Comparison of ENCODE assay signal across 8 mouse cellular contexts in the genomic region with DNA sequence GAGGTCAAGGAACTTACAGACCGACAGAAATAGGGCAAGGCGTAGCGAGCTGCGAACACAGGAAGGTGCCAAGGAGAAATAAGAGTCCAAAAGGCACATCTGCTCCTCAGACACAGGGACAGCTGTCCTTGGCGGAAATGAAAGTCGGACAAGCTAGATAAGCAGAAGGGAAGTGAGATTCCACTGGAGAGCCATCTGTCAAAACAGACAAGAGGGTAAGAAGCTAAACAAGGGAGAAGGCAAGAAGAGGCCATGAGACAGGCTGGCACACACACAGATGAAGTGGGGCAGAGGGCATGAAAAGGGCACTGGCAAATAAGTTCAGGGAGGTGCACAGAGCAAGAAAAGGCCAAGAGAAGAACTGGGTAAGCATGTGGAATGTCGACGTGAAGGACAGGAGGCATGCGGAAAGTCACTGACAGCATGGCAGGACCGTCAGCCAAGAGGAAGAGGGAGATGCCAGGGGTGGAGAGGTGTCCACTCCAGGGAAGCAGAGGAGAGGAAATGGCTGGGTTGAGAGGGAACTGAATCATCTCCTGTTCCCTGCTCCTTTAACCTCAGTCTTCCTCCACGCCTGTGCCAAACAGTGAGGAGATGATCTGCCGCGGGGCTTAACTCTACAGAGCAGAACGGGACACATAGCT.
DNase-seq lines count a peak whose midpoint lies in the region; ATAC-seq and TF ChIP-seq lines count a peak whose summit lies in the region.

No protein-coding gene starts in this region.

- no peak overlapping the region for H3K9ac ChIP-seq in heart, embryonic 15.5 days
- H3K9ac ChIP-seq in liver, embryonic 11.5 days (ENCODE audit: low read depth, low read length), result no peak overlapping the region
- H3K9ac ChIP-seq in stomach, embryonic 16.5 days (ENCODE audit: low read length), result no peak overlapping the region
- no peak overlapping the region for H3K9ac ChIP-seq in midbrain, embryonic 14.5 days (replicated peaks; ENCODE audit: low read length)

- H3K27ac ChIP-seq in gastrocnemius, adult 2 months, result 0 out of 2 replicates have a peak overlapping the region, but pooled peaks have one; percentile 20
- H3K27ac ChIP-seq in heart, embryonic 15.5 days, result peak overlapping the region; percentile 23
- peak overlapping the region; percentile 6; the same call in 1 of the 2 replicates for H3K27ac ChIP-seq in liver, embryonic 11.5 days (ENCODE audit: low read depth, low read length)
- no peak overlapping the region for H3K27ac ChIP-seq in stomach, embryonic 16.5 days (ENCODE audit: low read length)
- no peak overlapping the region for H3K27ac ChIP-seq in midbrain, embryonic 14.5 days (replicated peaks; ENCODE audit: low read depth, low read length)

- peak; percentile 20 for DNase-seq in gastrocnemius, adult 2 months
- DNase-seq in gastrocnemius, postnatal 4 days (ENCODE audit: low spot score in 2 of 2), result no peak
- DNase-seq in adrenal gland, postnatal 14 days, result peak; percentile 64
- peak; percentile 36 for DNase-seq in liver, embryonic 11.5 days (ENCODE audit: low spot score)
- DNase-seq in layer of hippocampus, postnatal 25 days (ENCODE audit: extremely low spot score in 1 of 2, low spot score in 1 of 2), result no peak
- no peak for DNase-seq in midbrain, embryonic 14.5 days

- peaks cover 13% of the 10 kb centered on the region for H3K4me1 ChIP-seq in heart, embryonic 15.5 days (replicated peaks)
- H3K4me1 ChIP-seq in liver, embryonic 11.5 days (replicated peaks; ENCODE audit: control insufficient read depth, insufficient read depth, low read length), result peaks cover 4% of the 10 kb centered on the region
- H3K4me1 ChIP-seq in stomach, embryonic 16.5 days (ENCODE audit: control insufficient read depth, insufficient read depth, low read length), result peaks cover 7% of the 10 kb centered on the region
- H3K4me1 ChIP-seq in midbrain, embryonic 14.5 days (ENCODE audit: control insufficient read depth, insufficient read depth, low read length), result no peaks in the 10 kb centered on the region

- no peaks in the 10 kb centered on the region for H3K27me3 ChIP-seq in heart, embryonic 15.5 days
- H3K27me3 ChIP-seq in liver, embryonic 11.5 days (replicated peaks; ENCODE audit: control insufficient read depth, insufficient read depth, low read length), result no peaks in the 10 kb centered on the region
- H3K27me3 ChIP-seq in stomach, embryonic 16.5 days (ENCODE audit: control insufficient read depth, insufficient read depth, low read length), result no peaks in the 10 kb centered on the region
- no peaks in the 10 kb centered on the region for H3K27me3 ChIP-seq in midbrain, embryonic 14.5 days (ENCODE audit: control insufficient read depth, insufficient read depth, low read length)

- H3K9me3 ChIP-seq in heart, embryonic 15.5 days (replicated peaks), result no peaks in the 10 kb centered on the region
- H3K9me3 ChIP-seq in liver, embryonic 11.5 days (ENCODE audit: control insufficient read depth, low read length), result no peaks in the 10 kb centered on the region
- no peaks in the 10 kb centered on the region for H3K9me3 ChIP-seq in stomach, embryonic 16.5 days (replicated peaks; ENCODE audit: control insufficient read depth, low read length)
- no peaks in the 10 kb centered on the region for H3K9me3 ChIP-seq in midbrain, embryonic 14.5 days (ENCODE audit: control insufficient read depth, low read length)

- no peaks in the 10 kb centered on the region for H3K36me3 ChIP-seq in heart, embryonic 15.5 days
- no peaks in the 10 kb centered on the region for H3K36me3 ChIP-seq in liver, embryonic 11.5 days (ENCODE audit: control insufficient read depth, insufficient read depth, low read length)
- no peaks in the 10 kb centered on the region for H3K36me3 ChIP-seq in stomach, embryonic 16.5 days (ENCODE audit: control insufficient read depth, insufficient read depth, low read length)
- H3K36me3 ChIP-seq in midbrain, embryonic 14.5 days (ENCODE audit: control insufficient read depth, insufficient read depth, low read length), result no peaks in the 10 kb centered on the region

- no peak overlapping the region for H3K4me3 ChIP-seq in gastrocnemius, adult 2 months
- no peak overlapping the region for H3K4me3 ChIP-seq in heart, embryonic 15.5 days
- H3K4me3 ChIP-seq in liver, embryonic 11.5 days (ENCODE audit: low read depth, low read length), result no peak overlapping the region
- H3K4me3 ChIP-seq in stomach, embryonic 16.5 days (replicated peaks; ENCODE audit: low read length), result no peak overlapping the region
- H3K4me3 ChIP-seq in midbrain, embryonic 14.5 days (replicated peaks; ENCODE audit: low read depth, low read length), result no peak overlapping the region

- peak overlapping the region; percentile 22; the same call in 1 of the 2 replicates for H3K4me2 ChIP-seq in heart, embryonic 15.5 days
- H3K4me2 ChIP-seq in liver, embryonic 11.5 days, result peak overlapping the region; percentile 24
- no peak overlapping the region for H3K4me2 ChIP-seq in stomach, embryonic 16.5 days (ENCODE audit: low read depth, low read length)
- no peak overlapping the region for H3K4me2 ChIP-seq in midbrain, embryonic 14.5 days (ENCODE audit: low read length)

- intact Hi-C loops in gastrocnemius, adult 2 months (cut with DNase I), result no loop called here

- WGBS in heart, embryonic 15.5 days, result 41% methylated on average over 14 of the region's 14 CpGs
- 32% methylated on average over 14 of the region's 14 CpGs for WGBS in liver, embryonic 11.5 days
- WGBS in stomach, embryonic 16.5 days, result 56% methylated on average over 14 of the region's 14 CpGs
- 88% methylated on average over 14 of the region's 14 CpGs for WGBS in midbrain, embryonic 14.5 days

- TF ChIP-seq CTCF in gastrocnemius, adult 2 months (IDR thresholded peaks at IDR 0.05), result no peak

- peak; percentile 78 for ATAC-seq in heart, embryonic 15.5 days (replicated peaks; ENCODE audit: insufficient number of reproducible peaks, insufficient read depth, low FRiP score, low read depth)
- peak; percentile 70 for ATAC-seq in liver, embryonic 11.5 days (replicated peaks; ENCODE audit: low FRiP score)
- peak; percentile 38 for ATAC-seq in stomach, embryonic 16.5 days (ENCODE audit: insufficient read depth, low FRiP score)
- no peak for ATAC-seq in midbrain, embryonic 14.5 days (ENCODE audit: low FRiP score, low TSS enrichment)

Comparison
In these comparisons a context has a peak if more than half of its experiments do, and no peak if none do; other contexts are left out.
1. DNase-seq: peak in gastrocnemius, adult 2 months (single experiment), adrenal gland, postnatal 14 days (single experiment) and liver, embryonic 11.5 days (single experiment); none in gastrocnemius, postnatal 4 days (0 of 2), layer of hippocampus, postnatal 25 days (0 of 2) and midbrain, embryonic 14.5 days (single experiment).
2. H3K27ac ChIP-seq: peak in gastrocnemius, adult 2 months (single experiment), heart, embryonic 15.5 days (single experiment) and liver, embryonic 11.5 days (single experiment); none in stomach, embryonic 16.5 days (single experiment) and midbrain, embryonic 14.5 days (single experiment).
3. H3K4me2 ChIP-seq: peak in heart, embryonic 15.5 days (single experiment) and liver, embryonic 11.5 days (single experiment); none in stomach, embryonic 16.5 days (single experiment) and midbrain, embryonic 14.5 days (single experiment).